Mouse (Mus musculus): ENCODE results near the gene Gm20547. TPM values are rescaled to one million over a fixed set of nuclear protein-coding genes. Genes with fewer than 3 reads are reported as not detected.

Gene Gm20547
- polyA plus RNA-seq, 1 experiment, result 0.58 TPM

DNA sequence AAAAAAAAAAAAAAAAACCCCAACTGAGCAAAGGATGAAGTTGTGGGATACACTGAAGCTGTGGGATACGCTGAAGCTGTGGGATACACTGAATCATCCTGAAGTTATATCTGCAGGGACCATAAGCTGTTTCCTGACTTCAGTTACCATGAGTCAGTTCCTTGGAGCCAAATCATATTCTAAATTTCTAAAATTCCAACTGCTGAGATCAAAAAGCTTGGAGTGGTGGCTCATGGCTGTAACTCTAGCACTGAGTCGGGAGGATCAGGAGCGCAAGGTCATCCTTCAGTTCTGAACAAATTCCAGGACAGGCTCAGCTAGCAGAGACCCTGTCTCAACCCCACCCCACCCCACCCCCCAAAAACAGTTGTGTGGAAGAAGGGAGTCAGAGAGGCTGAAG is 3.8 kb upstream of the Gm20547 start:
- TF ChIP-seq CTCF (IDR thresholded peaks at IDR 0.05; ENCODE audit: borderline replicate concordance, insufficient read depth, low read length) (no peak), POLR2A (IDR thresholded peaks at IDR 0.05; ENCODE audit: low read depth, low read length) (no peak)
- no peak overlapping the region for H3K4me3 ChIP-seq (ENCODE audit: insufficient read depth, low read length)
- peak overlapping the region; percentile 72; the same call in 1 of the 2 replicates for H3K27ac ChIP-seq (ENCODE audit: insufficient read depth, low read length)
- peaks cover 17% of the 10 kb centered on the region for H3K4me1 ChIP-seq (ENCODE audit: control insufficient read depth, insufficient read depth, low read length)

DNA sequence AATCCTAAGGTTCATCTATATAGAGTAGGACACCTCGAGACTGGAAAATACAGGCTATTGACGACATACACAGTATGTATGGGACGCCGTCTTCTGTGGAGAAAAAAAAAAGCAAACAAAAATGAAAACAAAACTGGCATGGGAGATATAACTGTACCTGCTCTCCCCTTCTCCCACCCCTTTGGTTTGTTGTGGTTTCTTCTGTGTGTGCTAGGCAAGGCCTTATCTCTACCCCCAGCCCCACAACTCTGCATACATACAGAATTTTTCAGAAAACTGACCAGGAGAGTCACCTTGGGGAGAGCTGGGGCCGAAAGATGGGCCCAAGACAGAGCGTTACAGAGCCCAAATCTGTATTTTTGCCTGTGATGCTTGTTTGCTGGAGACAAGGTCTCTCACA is 2.9 kb upstream of the Gm20547 start:
- Histone ChIP-seq H3K4me3 (ENCODE audit: insufficient read depth, low read length) (no peak overlapping the region), H3K4me1 (ENCODE audit: control insufficient read depth, insufficient read depth, low read length) (peaks cover 17% of the 10 kb centered on the region), H3K27ac (ENCODE audit: insufficient read depth, low read length) (peak overlapping the region; percentile 44; the same call in 1 of the 2 replicates)
- TF ChIP-seq CTCF (IDR thresholded peaks at IDR 0.05; ENCODE audit: borderline replicate concordance, insufficient read depth, low read length) (no peak), POLR2A (IDR thresholded peaks at IDR 0.05; ENCODE audit: low read depth, low read length) (no peak)

DNA sequence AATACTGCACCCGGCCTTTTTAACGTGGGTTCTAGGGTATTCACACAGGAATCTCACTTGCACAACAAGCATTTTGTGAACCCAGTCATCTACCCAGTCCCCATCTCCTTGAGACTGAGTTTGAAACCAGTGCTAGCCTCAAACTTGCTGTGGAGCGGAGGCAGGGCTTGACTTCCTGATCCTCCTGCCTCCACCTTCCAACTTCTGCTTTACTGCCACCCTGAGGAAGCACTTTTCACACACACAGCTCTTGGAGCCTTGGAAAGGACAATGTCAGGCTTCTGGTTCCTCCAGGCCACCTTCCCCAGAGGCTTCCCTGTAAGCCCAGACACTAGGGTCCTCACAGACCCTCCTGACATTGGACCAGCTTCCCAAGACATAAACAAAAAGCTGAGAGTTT is 1.5 kb upstream of the Gm20547 start:
- TF ChIP-seq CTCF (IDR thresholded peaks at IDR 0.05; ENCODE audit: borderline replicate concordance, insufficient read depth, low read length), result peak; percentile 18; the same call in 1 of the 2 replicates
- TF ChIP-seq POLR2A (IDR thresholded peaks at IDR 0.05; ENCODE audit: low read depth, low read length), result no peak

DNA sequence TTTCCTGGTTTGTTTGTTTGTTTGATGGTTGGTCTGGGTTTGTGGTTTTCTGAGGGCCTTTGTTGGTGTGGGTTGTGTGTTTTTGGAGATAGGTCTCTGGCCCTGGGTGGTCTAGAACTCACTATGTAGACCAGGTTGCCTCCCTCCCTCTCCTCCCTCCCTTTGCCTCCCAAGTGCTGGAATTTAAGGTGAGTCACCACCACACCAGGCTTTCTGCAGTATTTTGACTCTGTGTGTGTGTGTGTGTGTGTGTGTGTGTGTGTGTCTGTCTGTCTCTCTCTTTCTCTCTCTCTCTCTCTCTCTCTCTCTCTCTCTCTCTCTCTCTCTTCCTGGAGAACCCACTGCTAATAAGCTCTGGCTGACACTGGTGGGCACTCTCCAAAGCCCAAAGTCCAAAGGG is 676 bp downstream of the Gm20547 start:
- TF ChIP-seq CTCF (IDR thresholded peaks at IDR 0.05; ENCODE audit: borderline replicate concordance, insufficient read depth, low read length) (no peak), POLR2A (IDR thresholded peaks at IDR 0.05; ENCODE audit: low read depth, low read length) (no peak)
- Histone ChIP-seq H3K4me1 (ENCODE audit: control insufficient read depth, insufficient read depth, low read length) (peaks cover 12% of the 10 kb centered on the region), H3K4me3 (ENCODE audit: insufficient read depth, low read length) (no peak overlapping the region), H3K27ac (ENCODE audit: insufficient read depth, low read length) (no peak overlapping the region)

More for the DNA sequence above, 1.5 kb upstream of the Gm20547 start:
- Histone ChIP-seq H3K4me1 (ENCODE audit: control insufficient read depth, insufficient read depth, low read length) (peaks cover 17% of the 10 kb centered on the region), H3K4me3 (ENCODE audit: insufficient read depth, low read length) (no peak overlapping the region), H3K27ac (ENCODE audit: insufficient read depth, low read length) (no peak overlapping the region)

DNA sequence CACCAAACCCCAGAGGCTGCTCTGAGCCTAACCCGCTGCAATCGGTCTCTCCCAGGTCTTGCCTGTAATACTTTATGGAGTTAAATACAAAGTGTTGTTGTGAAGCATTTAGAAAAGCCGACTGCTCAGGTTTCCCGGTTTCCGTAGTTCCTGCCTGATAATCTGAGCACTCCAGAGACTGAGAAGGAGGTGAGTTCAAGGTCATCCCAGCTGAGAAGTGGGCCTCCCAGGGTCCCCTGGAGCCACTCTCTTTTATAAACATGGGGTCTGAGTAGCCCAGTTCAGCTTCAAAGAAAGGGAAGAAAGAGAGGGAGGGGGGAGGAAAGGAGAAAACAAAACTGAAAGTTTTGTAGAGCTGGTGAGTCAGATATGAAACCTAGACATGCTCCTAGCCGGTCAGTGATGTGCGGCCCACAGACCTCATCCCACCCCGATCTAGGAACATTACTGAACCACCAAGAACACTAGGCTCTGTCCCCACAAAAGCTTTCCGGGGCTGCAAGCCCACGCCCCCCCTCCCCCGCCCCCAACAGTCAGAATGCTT is 2.4 kb downstream of the Gm20547 start, which contains the start of gene Zbtb12:
Gene Zbtb12 (plus strand): TSS at position 148 of the 544 bp plus-strand sequence.
- H3K4me3 ChIP-seq (ENCODE audit: insufficient read depth, low read length), result no peak within 1 kb of the TSS
- H3K4me1 ChIP-seq (ENCODE audit: control insufficient read depth, insufficient read depth, low read length), result peaks cover 4% of the 10 kb centered on the region; the same call in 1 of the 2 replicates
- H3K27ac ChIP-seq (ENCODE audit: insufficient read depth, low read length), result 0 out of 2 replicates have a peak within 1 kb of the TSS, but pooled peaks have one; percentile 23
- TF ChIP-seq POLR2A (IDR thresholded peaks at IDR 0.05; ENCODE audit: low read depth, low read length), result no peak
- TF ChIP-seq CTCF (IDR thresholded peaks at IDR 0.05; ENCODE audit: borderline replicate concordance, insufficient read depth, low read length), result no peak

DNA sequence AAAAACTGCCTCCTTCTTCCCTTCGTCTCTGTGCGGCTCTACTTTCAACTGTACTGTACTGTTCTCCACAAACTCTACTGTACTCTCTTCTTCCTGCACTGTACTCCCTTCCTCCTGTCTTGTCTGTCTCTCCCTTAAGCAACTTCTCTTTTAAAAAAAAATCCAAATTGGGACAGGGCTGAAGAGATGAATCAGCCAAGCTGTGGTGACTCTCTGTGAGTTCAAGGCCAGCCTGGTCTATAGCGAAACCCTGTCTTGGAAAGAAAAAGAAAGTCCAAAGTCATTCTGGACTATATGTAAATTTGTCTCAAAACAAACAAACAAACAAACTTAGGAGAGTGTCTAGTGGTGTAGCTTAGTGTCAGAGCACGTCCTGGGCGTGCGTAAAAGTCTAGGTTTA is 7.5 kb downstream of the Gm20547 start:
- Histone ChIP-seq H3K4me1 (ENCODE audit: control insufficient read depth, insufficient read depth, low read length) (no peaks in the 10 kb centered on the region), H3K4me3 (ENCODE audit: insufficient read depth, low read length) (no peak overlapping the region), H3K27ac (ENCODE audit: insufficient read depth, low read length) (no peak overlapping the region)
- TF ChIP-seq CTCF (IDR thresholded peaks at IDR 0.05; ENCODE audit: borderline replicate concordance, insufficient read depth, low read length), result no peak
- TF ChIP-seq POLR2A (IDR thresholded peaks at IDR 0.05; ENCODE audit: low read depth, low read length), result no peak

DNA sequence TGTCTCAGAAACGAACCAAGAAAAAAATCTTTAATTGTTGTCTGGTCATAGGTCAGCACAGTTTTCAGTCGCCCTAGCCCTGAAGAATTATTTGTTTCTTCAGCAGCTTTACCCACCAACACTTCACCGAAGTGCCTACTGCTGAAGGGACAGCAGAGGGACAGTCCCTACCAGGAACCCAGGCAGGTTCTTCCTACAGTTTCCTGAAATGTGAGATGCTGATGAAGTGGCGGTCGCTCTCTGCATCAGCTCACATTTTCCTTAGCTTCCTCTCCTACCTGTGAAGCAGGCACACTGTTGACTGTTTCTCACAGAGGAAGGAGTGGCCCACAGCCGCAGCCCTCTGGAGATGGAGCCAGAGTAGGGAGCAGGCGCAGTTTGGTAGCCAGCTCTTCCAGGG is 15.9 kb downstream of the Gm20547 start:
- Histone ChIP-seq H3K4me3 (ENCODE audit: insufficient read depth, low read length) (no peak overlapping the region), H3K27ac (ENCODE audit: insufficient read depth, low read length) (no peak overlapping the region), H3K4me1 (ENCODE audit: control insufficient read depth, insufficient read depth, low read length) (no peaks in the 10 kb centered on the region)
- TF ChIP-seq POLR2A (IDR thresholded peaks at IDR 0.05; ENCODE audit: low read depth, low read length), result no peak
- TF ChIP-seq CTCF (IDR thresholded peaks at IDR 0.05; ENCODE audit: borderline replicate concordance, insufficient read depth, low read length), result no peak

DNA sequence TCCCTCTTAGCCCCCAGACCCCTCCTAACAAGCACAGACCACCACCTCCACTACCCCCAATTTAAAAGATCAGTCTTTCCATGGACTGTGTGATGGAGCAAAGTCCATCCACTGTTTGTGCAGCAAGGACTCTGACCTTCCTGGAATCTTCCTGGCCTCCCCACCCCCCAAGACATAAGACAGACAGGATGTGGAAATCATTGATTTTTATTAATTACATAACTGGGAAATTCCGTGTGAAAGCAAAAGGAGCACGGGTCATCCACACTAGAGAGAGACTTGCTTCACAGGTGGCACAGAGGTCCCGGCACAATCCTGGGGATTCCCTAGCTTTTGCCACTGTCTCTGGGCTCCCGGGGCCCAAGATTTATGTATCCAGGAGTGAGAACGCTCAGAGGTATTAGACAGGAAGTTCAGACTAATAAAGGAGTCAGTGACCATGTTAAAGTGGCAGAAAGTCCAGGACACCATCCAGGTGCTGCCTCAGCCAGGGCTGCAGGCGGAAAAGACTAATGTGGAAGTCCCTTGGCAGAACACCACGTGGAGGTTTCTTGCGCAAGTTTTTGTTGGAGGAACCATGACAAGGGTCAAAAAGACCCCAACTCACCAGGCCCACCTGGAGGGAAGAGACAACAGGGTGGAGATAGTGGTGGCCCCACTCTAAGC is 19.3 kb downstream of the Gm20547 start, which contains the start of gene Cfb:
Gene Cfb (minus strand): TSS at position 103 of the 666 bp plus-strand sequence.
- Histone ChIP-seq H3K4me3 (ENCODE audit: insufficient read depth, low read length) (no peak within 1 kb of the TSS), H3K4me1 (ENCODE audit: control insufficient read depth, insufficient read depth, low read length) (no peaks in the 10 kb centered on the region), H3K27ac (ENCODE audit: insufficient read depth, low read length) (no peak within 1 kb of the TSS)
- no peak for TF ChIP-seq POLR2A (IDR thresholded peaks at IDR 0.05; ENCODE audit: low read depth, low read length)
- TF ChIP-seq CTCF (IDR thresholded peaks at IDR 0.05; ENCODE audit: borderline replicate concordance, insufficient read depth, low read length), result no peak

DNA sequence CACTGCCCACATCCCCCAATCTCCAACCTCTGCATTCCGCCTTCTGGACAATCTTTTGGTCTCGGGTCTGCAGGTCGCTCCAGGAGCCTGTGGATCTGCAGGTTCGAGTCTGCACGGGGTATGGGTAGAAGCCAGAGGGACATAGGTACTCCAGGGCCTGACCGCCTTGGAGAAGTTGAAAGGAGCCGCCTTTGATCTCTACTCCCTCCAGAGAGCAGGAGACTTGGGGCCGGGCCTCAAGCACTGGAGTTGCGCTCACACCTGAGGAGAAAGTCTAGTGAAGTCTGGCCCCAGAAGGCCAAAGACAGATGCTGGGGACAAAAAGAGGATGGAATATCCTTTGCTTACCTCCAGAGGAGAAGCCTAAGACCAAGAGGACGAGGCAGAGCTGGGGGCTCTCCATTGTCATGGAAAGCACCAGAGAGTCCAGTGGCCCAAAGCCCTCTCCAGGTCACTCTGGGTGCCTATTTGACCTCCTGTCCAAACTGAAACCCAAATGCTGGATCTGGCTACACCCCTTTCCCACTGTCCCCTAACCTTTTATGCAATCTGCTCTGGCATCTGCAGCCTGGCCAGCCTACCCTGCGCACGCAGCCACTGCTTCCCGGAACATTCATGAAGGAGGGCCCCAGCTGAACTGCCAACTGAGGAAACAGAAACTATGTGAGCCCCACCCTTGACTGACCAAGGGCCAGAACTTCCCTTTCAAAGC is 20.0 kb downstream of the Gm20547 start:
- H3K4me1 ChIP-seq (ENCODE audit: control insufficient read depth, insufficient read depth, low read length), result no peaks in the 10 kb centered on the region
- TF ChIP-seq POLR2A (IDR thresholded peaks at IDR 0.05; ENCODE audit: low read depth, low read length), result no peak
- TF ChIP-seq CTCF (IDR thresholded peaks at IDR 0.05; ENCODE audit: borderline replicate concordance, insufficient read depth, low read length), result no peak
- no peak overlapping the region for H3K4me3 ChIP-seq (ENCODE audit: insufficient read depth, low read length)
- no peak overlapping the region for H3K27ac ChIP-seq (ENCODE audit: insufficient read depth, low read length)

DNA sequence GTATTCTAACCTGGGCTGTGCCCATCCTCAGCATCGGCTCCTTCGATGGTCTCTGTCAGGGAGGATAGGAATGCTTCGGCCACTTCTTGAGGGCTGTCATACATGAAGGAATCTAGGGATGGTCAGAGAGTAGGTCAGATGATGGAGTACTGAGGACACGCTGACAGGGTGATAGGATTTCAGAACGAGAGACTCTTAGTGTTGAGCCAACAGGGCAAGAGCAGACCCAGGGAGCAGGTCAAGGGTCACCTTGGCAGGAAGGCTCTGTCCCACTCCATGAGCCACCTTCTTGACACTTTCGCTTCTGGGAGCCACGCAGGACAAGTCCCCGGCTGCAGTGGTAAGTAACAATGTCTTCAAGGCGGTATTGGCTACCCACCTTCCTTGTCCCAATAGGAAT is 21.3 kb downstream of the Gm20547 start:
- H3K27ac ChIP-seq (ENCODE audit: insufficient read depth, low read length), result no peak overlapping the region
- no peaks in the 10 kb centered on the region for H3K4me1 ChIP-seq (ENCODE audit: control insufficient read depth, insufficient read depth, low read length)
- TF ChIP-seq POLR2A (IDR thresholded peaks at IDR 0.05; ENCODE audit: low read depth, low read length) (no peak), CTCF (IDR thresholded peaks at IDR 0.05; ENCODE audit: borderline replicate concordance, insufficient read depth, low read length) (no peak)
- H3K4me3 ChIP-seq (ENCODE audit: insufficient read depth, low read length), result no peak overlapping the region

Measured in embryonic fibroblast, embryonic 13.5 days (primary cell).